Mouse (Mus musculus) urinary bladder, postnatal 25 days (tissue): ENCODE results near the gene Rnf167.

Source experiments
- DNase-seq: peaks from one replicate; pipeline ENCODE4 v3.0.0; 2022; ENCODE audit warnings: low spot score

The Rnf167 gene

GRCm38 (mm10) chr11:70654923-70655570 lies 8.0 kb downstream of the Rnf167 start:
- peak; percentile 77 for DNase-seq

GRCm38 (mm10) chr11:70655571-70656455 lies 8.8 kb downstream of the Rnf167 start:
- DNase-seq: peak; percentile 71

- peak; percentile 53 for DNase-seq
These were observed 9.5 kb downstream of the Rnf167 start for GRCm38 (mm10) chr11:70656456-70656927.

- DNase-seq: no peak
These were observed 9.9 kb downstream of the Rnf167 start, which contains the start of gene Eno3 for GRCm38 (mm10) chr11:70656964-70657363. Eno3 (plus strand) TSS chr11:70657202.

- DNase-seq: no peak
These were observed 10.5 kb downstream of the Rnf167 start for GRCm38 (mm10) chr11:70657573-70657972.

GRCm38 (mm10) chr11:70657991-70658390 lies 11.0 kb downstream of the Rnf167 start:
- no peak for DNase-seq

GRCm38 (mm10) chr11:70658521-70658920 lies 11.5 kb downstream of the Rnf167 start:
- no peak for DNase-seq

- DNase-seq: no peak
These were observed 11.9 kb downstream of the Rnf167 start for GRCm38 (mm10) chr11:70658942-70659341.

- no peak for DNase-seq
These were observed 13.5 kb downstream of the Rnf167 start for GRCm38 (mm10) chr11:70660571-70660970.

GRCm38 (mm10) chr11:70663101-70663500 lies 16.1 kb downstream of the Rnf167 start:
- DNase-seq: no peak

GRCm38 (mm10) chr11:70663957-70664356 lies 16.9 kb downstream of the Rnf167 start:
- DNase-seq: no peak

GRCm38 (mm10) chr11:70664741-70665140 lies 17.7 kb downstream of the Rnf167 start:
- DNase-seq: no peak

- DNase-seq: no peak
These were observed 19.7 kb downstream of the Rnf167 start for GRCm38 (mm10) chr11:70666687-70667086.

GRCm38 (mm10) chr11:70667271-70668150 lies 20.5 kb downstream of the Rnf167 start:
- DNase-seq: no peak

GRCm38 (mm10) chr11:70668335-70668770 lies 21.3 kb downstream of the Rnf167 start:
- peak; percentile 59 for DNase-seq

- peak; percentile 87 for DNase-seq
These were observed 21.9 kb downstream of the Rnf167 start, which contains the start of gene Spag7 for GRCm38 (mm10) chr11:70668771-70669505. Spag7 (minus strand) TSS chr11:70669416.

- DNase-seq: peak; percentile 66
These were observed 22.7 kb downstream of the Rnf167 start for GRCm38 (mm10) chr11:70669582-70670345.

- no peak for DNase-seq
These were observed 23.4 kb downstream of the Rnf167 start for GRCm38 (mm10) chr11:70670483-70670882.

GRCm38 (mm10) chr11:70671333-70672047 lies 24.5 kb downstream of the Rnf167 start:
- no peak for DNase-seq

- DNase-seq: no peak
These were observed 27.0 kb downstream of the Rnf167 start for GRCm38 (mm10) chr11:70674014-70674413.
